Mouse (Mus musculus): ENCODE data around the gene Nqo1. TPM values are rescaled to one million over a fixed set of nuclear protein-coding genes. Genes with fewer than 3 reads are reported as not detected.

Nqo1 gene
- polyA plus RNA-seq, 1 experiment from 2014 or later: 8.4 TPM

GRCm38 (mm10) chr8:107413881-107414280 lies 10.9 kb upstream of the Nqo1 start:
- WGBS (ENCODE audit: insufficient replicate concordance): 81% methylated on average over 10 of the region's 10 CpGs

DNA sequence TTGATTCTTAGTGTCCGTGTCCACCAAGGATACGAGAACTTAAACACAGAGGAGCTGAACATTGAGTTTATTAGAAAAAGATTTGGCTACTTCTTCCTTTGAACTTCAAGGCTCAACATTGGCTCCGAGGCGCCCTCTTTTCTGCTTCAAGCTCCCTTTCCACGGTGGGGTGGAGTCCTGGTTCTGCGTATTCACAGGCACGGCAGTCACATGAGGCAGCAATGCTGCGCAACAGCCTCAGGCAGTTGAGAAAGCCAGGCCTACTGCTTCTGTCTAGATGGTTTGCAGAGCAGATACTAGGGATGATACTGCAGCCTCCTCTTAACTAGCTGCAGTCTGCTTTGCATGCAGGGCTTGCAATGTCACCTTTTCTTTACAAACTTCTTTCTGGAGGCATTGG lies 9.5 kb upstream of the Nqo1 start:
- Histone ChIP-seq H3K4me2 (ENCODE audit: low read depth, low read length) (no peak overlapping the region), H3K9ac (replicated peaks) (no peak overlapping the region), H3K27me3 (ENCODE audit: insufficient read depth, low read length) (no peaks in the 10 kb centered on the region), H3K36me3 (replicated peaks; ENCODE audit: insufficient read depth, low read length) (peaks cover 61% of the 10 kb centered on the region), H3K27ac (ENCODE audit: low read depth) (no peak overlapping the region), H3K4me1 (ENCODE audit: insufficient read depth) (no peaks in the 10 kb centered on the region), H3K4me3 (ENCODE audit: low read depth, low read length) (no peak overlapping the region), H3K9me3 (ENCODE audit: low read length) (no peaks in the 10 kb centered on the region)
- no peak for TF ChIP-seq EP300 (IDR thresholded peaks at IDR 0.05; ENCODE audit: low read depth)
- TF ChIP-seq CTCF (IDR thresholded peaks at IDR 0.05; ENCODE audit: low read depth): no peak
- no peak for ATAC-seq
- 85% methylated on average over 8 of the region's 8 CpGs for WGBS (ENCODE audit: insufficient replicate concordance)
- no peak for DNase-seq

More at GRCm38 (mm10) chr8:107413881-107414280, 10.9 kb upstream of the Nqo1 start:
- Histone ChIP-seq H3K4me2 (ENCODE audit: low read depth, low read length) (no peak overlapping the region), H3K4me1 (ENCODE audit: insufficient read depth) (no peaks in the 10 kb centered on the region), H3K9me3 (ENCODE audit: low read length) (no peaks in the 10 kb centered on the region), H3K4me3 (ENCODE audit: low read depth, low read length) (no peak overlapping the region), H3K9ac (replicated peaks) (no peak overlapping the region), H3K27ac (ENCODE audit: low read depth) (no peak overlapping the region), H3K36me3 (replicated peaks; ENCODE audit: insufficient read depth, low read length) (peaks cover 73% of the 10 kb centered on the region), H3K27me3 (ENCODE audit: insufficient read depth, low read length) (no peaks in the 10 kb centered on the region)
- TF ChIP-seq CTCF (IDR thresholded peaks at IDR 0.05; ENCODE audit: low read depth) (no peak), EP300 (IDR thresholded peaks at IDR 0.05; ENCODE audit: low read depth) (no peak)
- DNase-seq: no peak
- ATAC-seq: no peak

GRCm38 (mm10) chr8:107411391-107411790 lies 8.4 kb upstream of the Nqo1 start:
- no peak overlapping the region for H3K4me3 ChIP-seq (ENCODE audit: low read depth, low read length)
- ATAC-seq: no peak
- peak; percentile 80 for TF ChIP-seq CTCF (IDR thresholded peaks at IDR 0.05; ENCODE audit: low read depth)
- TF ChIP-seq EP300 (IDR thresholded peaks at IDR 0.05; ENCODE audit: low read depth): no peak
- H3K9me3 ChIP-seq (ENCODE audit: low read length): no peaks in the 10 kb centered on the region
- DNase-seq: peak; percentile 43
- WGBS (ENCODE audit: insufficient replicate concordance): 59% methylated on average over 4 of the region's 4 CpGs
- no peaks in the 10 kb centered on the region for H3K27me3 ChIP-seq (ENCODE audit: insufficient read depth, low read length)
- no peak overlapping the region for H3K27ac ChIP-seq (ENCODE audit: low read depth)
- H3K9ac ChIP-seq (replicated peaks): no peak overlapping the region
- no peak overlapping the region for H3K4me2 ChIP-seq (ENCODE audit: low read depth, low read length)
- no peaks in the 10 kb centered on the region; the same call in 1 of the 2 replicates for H3K4me1 ChIP-seq (ENCODE audit: insufficient read depth)
- H3K36me3 ChIP-seq (replicated peaks; ENCODE audit: insufficient read depth, low read length): peaks cover 54% of the 10 kb centered on the region

- Histone ChIP-seq H3K36me3 (replicated peaks; ENCODE audit: insufficient read depth, low read length) (peaks cover 11% of the 10 kb centered on the region), H3K9me3 (ENCODE audit: low read length) (no peaks in the 10 kb centered on the region), H3K27me3 (ENCODE audit: insufficient read depth, low read length) (no peaks in the 10 kb centered on the region), H3K4me1 (ENCODE audit: insufficient read depth) (peaks cover 18% of the 10 kb centered on the region), H3K4me3 (ENCODE audit: low read depth, low read length) (no peak overlapping the region), H3K9ac (replicated peaks) (no peak overlapping the region), H3K27ac (ENCODE audit: low read depth) (no peak overlapping the region), H3K4me2 (ENCODE audit: low read depth, low read length) (no peak overlapping the region)
- TF ChIP-seq EP300 (IDR thresholded peaks at IDR 0.05; ENCODE audit: low read depth) (no peak), CTCF (IDR thresholded peaks at IDR 0.05; ENCODE audit: low read depth) (no peak)
- DNase-seq (no peak), ATAC-seq (no peak)
- 59% methylated on average over 3 of the region's 3 CpGs for WGBS (ENCODE audit: insufficient replicate concordance)
Measured at GRCm38 (mm10) chr8:107405935-107406334, 2.9 kb upstream of the Nqo1 start.

DNA sequence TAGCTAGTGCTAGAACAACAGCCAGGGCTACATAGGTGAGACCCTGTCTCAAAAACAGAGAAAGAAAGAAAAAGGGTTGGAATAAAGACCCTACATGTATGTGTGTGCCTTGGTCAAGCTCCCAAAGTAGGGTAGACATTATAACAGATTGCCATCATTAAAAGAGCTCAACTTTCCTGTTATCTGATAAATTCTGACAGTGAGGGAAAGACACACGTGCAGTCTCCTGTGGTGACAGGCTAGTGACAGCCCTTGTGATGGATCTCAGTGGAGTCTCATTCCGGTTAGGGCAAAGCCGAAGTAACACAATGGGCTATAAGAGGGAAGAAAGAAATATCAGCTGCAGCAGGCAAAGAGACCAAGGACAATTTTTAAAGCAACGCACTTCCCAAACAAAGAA lies 1.1 kb upstream of the Nqo1 start:
- Histone ChIP-seq H3K4me1 (ENCODE audit: insufficient read depth) (peaks cover 18% of the 10 kb centered on the region), H3K27ac (ENCODE audit: low read depth) (peak overlapping the region; percentile 91), H3K4me2 (ENCODE audit: low read depth, low read length) (peak overlapping the region; percentile 65), H3K9me3 (ENCODE audit: low read length) (no peaks in the 10 kb centered on the region), H3K36me3 (replicated peaks; ENCODE audit: insufficient read depth, low read length) (no peaks in the 10 kb centered on the region), H3K27me3 (ENCODE audit: insufficient read depth, low read length) (no peaks in the 10 kb centered on the region), H3K9ac (replicated peaks) (peak overlapping the region; percentile 56), H3K4me3 (ENCODE audit: low read depth, low read length) (peak overlapping the region; percentile 46)
- DNase-seq (no peak), ATAC-seq (no peak)
- TF ChIP-seq CTCF (IDR thresholded peaks at IDR 0.05; ENCODE audit: low read depth) (no peak), EP300 (IDR thresholded peaks at IDR 0.05; ENCODE audit: low read depth) (no peak)
- WGBS (ENCODE audit: insufficient replicate concordance): 78% methylated on average over 4 of the region's 4 CpGs

GRCm38 (mm10) chr8:107401866-107402265 lies 1.1 kb downstream of the Nqo1 start:
- H3K27me3 ChIP-seq (ENCODE audit: insufficient read depth, low read length): no peaks in the 10 kb centered on the region
- H3K4me3 ChIP-seq (ENCODE audit: low read depth, low read length): peak overlapping the region; percentile 46
- TF ChIP-seq EP300 (IDR thresholded peaks at IDR 0.05; ENCODE audit: low read depth) (no peak), CTCF (IDR thresholded peaks at IDR 0.05; ENCODE audit: low read depth) (no peak)
- no peak overlapping the region for H3K27ac ChIP-seq (ENCODE audit: low read depth)
- no peak for ATAC-seq
- peaks cover 18% of the 10 kb centered on the region for H3K4me1 ChIP-seq (ENCODE audit: insufficient read depth)
- H3K36me3 ChIP-seq (replicated peaks; ENCODE audit: insufficient read depth, low read length): no peaks in the 10 kb centered on the region
- H3K9me3 ChIP-seq (ENCODE audit: low read length): no peaks in the 10 kb centered on the region
- no peak for DNase-seq
- peak overlapping the region; percentile 65 for H3K4me2 ChIP-seq (ENCODE audit: low read depth, low read length)
- 88% methylated on average over 5 of the region's 5 CpGs for WGBS (ENCODE audit: insufficient replicate concordance)
- no peak overlapping the region for H3K9ac ChIP-seq (replicated peaks)

- H3K36me3 ChIP-seq (replicated peaks; ENCODE audit: insufficient read depth, low read length): no peaks in the 10 kb centered on the region
- no peaks in the 10 kb centered on the region for H3K27me3 ChIP-seq (ENCODE audit: insufficient read depth, low read length)
- no peak for DNase-seq
- WGBS (ENCODE audit: insufficient replicate concordance): 50% methylated on average over 9 of the region's 9 CpGs
- no peak overlapping the region for H3K27ac ChIP-seq (ENCODE audit: low read depth)
- H3K4me3 ChIP-seq (ENCODE audit: low read depth, low read length): no peak overlapping the region
- H3K4me2 ChIP-seq (ENCODE audit: low read depth, low read length): no peak overlapping the region
- no peak for ATAC-seq
- no peaks in the 10 kb centered on the region for H3K9me3 ChIP-seq (ENCODE audit: low read length)
- peaks cover 16% of the 10 kb centered on the region for H3K4me1 ChIP-seq (ENCODE audit: insufficient read depth)
- TF ChIP-seq EP300 (IDR thresholded peaks at IDR 0.05; ENCODE audit: low read depth) (no peak), CTCF (IDR thresholded peaks at IDR 0.05; ENCODE audit: low read depth) (no peak)
- H3K9ac ChIP-seq (replicated peaks): no peak overlapping the region
Measured at GRCm38 (mm10) chr8:107399495-107399894, 3.5 kb downstream of the Nqo1 start.

Data from liver, postnatal 0 days (tissue).